Mouse (Mus musculus) liver, embryonic 16.5 days (tissue): ENCODE measurements around the gene Gm10024. TPM values are rescaled to one million over a fixed set of nuclear protein-coding genes. Genes with fewer than 3 reads are reported as not detected.
"Not testable (repeated sequence)": the region's sequence is repeated elsewhere in the genome, so short reads cannot be mapped to it uniquely, and the experiment has no call there.

ENCODE experiments used
- ATAC-seq: fragments of 200-750 bp; cut with Nextera tagmentation; 2 replicates; pipeline ENCODE4 v1.8.0; 2017; ENCODE audit warnings: low read depth, mild to moderate bottlenecking, moderate number of reproducible peaks, moderate library complexity
- H3K27ac ChIP-seq: fragments of 300-500 bp; sonication (generic); 2 replicates; pipeline ENCODE4 v1.5.1; 2014; ENCODE audit warnings: mild to moderate bottlenecking, low read length
- H3K27me3 ChIP-seq: fragments of 300-500 bp; sonication (generic); 2 replicates; pipeline ENCODE4 v1.6.1; 2014; ENCODE audit warnings: low read depth, low read length, mixed read lengths; ENCODE audit not compliant: control insufficient read depth, insufficient read depth
- H3K36me3 ChIP-seq: fragments of 300-500 bp; sonication (generic); 2 replicates; pipeline ENCODE4 v1.6.1; 2014; ENCODE audit warnings: mild to moderate bottlenecking; ENCODE audit not compliant: control insufficient read depth, insufficient read depth
- H3K4me1 ChIP-seq: fragments of 300-500 bp; sonication (generic); 2 replicates; pipeline ENCODE4 v1.6.1; 2014; ENCODE audit warnings: low read depth, low read length, mixed read lengths; ENCODE audit not compliant: control insufficient read depth
- H3K4me2 ChIP-seq: fragments of 300-500 bp; sonication (generic); 2 replicates; pipeline ENCODE4 v1.6.1; 2014; ENCODE audit warnings: low read depth, low read length, mixed read lengths
- H3K4me3 ChIP-seq: fragments of 300-500 bp; sonication (generic); 2 replicates; pipeline ENCODE4 v1.5.1; 2014; ENCODE audit warnings: low read depth, mild to moderate bottlenecking, low read length
- H3K9ac ChIP-seq: fragments of 300-500 bp; sonication (generic); 2 replicates; pipeline ENCODE4 v1.6.1; 2014; ENCODE audit warnings: low read depth, low read length
- H3K9me3 ChIP-seq: fragments of 300-500 bp; sonication (generic); replicated peaks from 2 replicates; pipeline ENCODE4 v1.6.1; 2016; ENCODE audit warnings: low read length; ENCODE audit not compliant: control insufficient read depth
- WGBS: fragments of 180-500 bp; shearing (Covaris S2); extraction: QIAGEN DNeasy Blood & Tissue Kit; methylation state at CpG from one replicate; pipeline ENCODE4 v1.1.7; 2014; ENCODE audit not compliant: insufficient replicate concordance; 5-methylcytosine and 5-hydroxymethylcytosine counted together
- polyA plus RNA-seq: library from polyadenylated mRNA; unstranded; fragments of >200 nt; fragmentation: Nextera tagmentation; extraction: Ambion mirVana; gene quantifications from 2 replicates; pipeline ENCODE4 v1.2.1, GENCODE M21; 2015

The Gm10024 gene
- polyA plus RNA-seq, 1 experiment from 2014 or later: not detected

DNA sequence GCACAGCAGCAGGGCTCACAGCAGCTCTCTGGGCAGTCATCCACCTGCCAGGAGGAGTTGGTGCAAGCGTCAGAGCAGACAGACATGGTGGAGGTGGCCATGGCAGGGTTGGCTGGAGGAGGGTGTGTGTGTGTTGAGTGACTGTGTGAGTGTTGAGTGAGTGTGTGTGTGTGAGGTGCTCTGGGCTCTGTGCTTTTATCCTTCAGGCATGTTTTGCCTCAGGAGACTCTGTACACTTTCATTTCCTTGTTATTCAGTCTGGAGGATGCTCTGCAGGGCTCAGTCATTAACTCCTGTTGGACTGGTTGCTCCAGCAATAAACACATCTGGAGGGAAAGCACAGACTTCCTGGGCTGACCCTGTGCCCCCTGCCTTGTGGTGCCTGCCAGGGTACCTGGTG is 40.0 kb downstream of the Gm10024 start, which contains the start of gene Gm9736:
TSS of gene Gm9736 (minus strand) at position 101 of the 400 bp plus-strand sequence.
- not testable (repeated sequence) for H3K4me1 ChIP-seq, ATAC-seq, H3K9ac ChIP-seq, H3K36me3 ChIP-seq, H3K4me2 ChIP-seq, H3K27ac ChIP-seq, H3K27me3 ChIP-seq, H3K9me3 ChIP-seq, H3K4me3 ChIP-seq
- WGBS: 44% methylated on average over 1 of the region's 1 CpGs

DNA sequence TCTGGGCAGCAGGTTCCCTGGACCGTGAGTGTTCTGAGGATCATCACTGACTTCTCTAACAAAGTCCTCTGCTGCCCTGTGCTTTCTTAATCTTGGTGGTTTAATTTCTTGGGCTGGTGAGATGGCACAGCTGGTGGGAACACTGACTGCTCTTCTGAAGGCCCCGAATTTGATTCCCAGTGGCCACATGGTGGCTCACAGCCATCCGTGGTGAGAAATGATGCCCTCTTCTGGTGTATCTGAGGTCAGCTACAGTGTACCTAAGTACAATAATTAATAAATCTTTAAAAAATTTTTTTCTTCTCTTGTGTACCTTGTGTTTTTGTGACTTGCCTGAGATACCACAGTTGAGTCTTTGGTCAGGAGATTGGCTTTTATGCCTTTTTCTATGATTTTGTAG is 41.1 kb downstream of the Gm10024 start:
- H3K9ac ChIP-seq, H3K27me3 ChIP-seq, H3K4me2 ChIP-seq, H3K4me3 ChIP-seq, H3K27ac ChIP-seq, H3K4me1 ChIP-seq, ATAC-seq, H3K36me3 ChIP-seq, H3K9me3 ChIP-seq: not testable (repeated sequence)
- WGBS: 41% methylated on average over 3 of the region's 3 CpGs

DNA sequence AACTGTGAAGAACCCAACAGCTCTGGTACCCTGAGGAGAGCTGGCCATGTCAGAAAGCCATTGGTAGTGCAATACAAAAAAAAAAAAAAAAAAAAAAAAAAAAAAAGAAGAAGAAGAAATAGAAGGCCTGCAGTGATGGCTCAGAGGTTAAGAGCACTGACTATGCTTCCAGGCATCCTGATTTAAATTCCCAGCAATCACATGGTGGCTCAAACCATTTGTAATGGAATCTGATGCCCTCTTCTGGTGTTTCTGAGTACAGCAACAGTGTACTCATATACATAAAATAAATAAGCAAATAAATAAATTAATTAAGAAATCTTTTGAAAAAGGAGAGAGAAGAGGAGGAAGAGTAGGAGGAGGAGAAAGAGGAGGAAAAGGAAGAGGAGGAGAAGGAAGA is 42.2 kb downstream of the Gm10024 start:
- no peak overlapping the region for H3K9ac ChIP-seq
- no peak overlapping the region for H3K4me3 ChIP-seq
- no peaks in the 10 kb centered on the region for H3K36me3 ChIP-seq
- no peaks in the 10 kb centered on the region for H3K27me3 ChIP-seq
- no peak overlapping the region for H3K27ac ChIP-seq
- H3K4me1 ChIP-seq: no peaks in the 10 kb centered on the region
- no peak overlapping the region for H3K4me2 ChIP-seq
- no peak for ATAC-seq
- no peaks in the 10 kb centered on the region for H3K9me3 ChIP-seq

DNA sequence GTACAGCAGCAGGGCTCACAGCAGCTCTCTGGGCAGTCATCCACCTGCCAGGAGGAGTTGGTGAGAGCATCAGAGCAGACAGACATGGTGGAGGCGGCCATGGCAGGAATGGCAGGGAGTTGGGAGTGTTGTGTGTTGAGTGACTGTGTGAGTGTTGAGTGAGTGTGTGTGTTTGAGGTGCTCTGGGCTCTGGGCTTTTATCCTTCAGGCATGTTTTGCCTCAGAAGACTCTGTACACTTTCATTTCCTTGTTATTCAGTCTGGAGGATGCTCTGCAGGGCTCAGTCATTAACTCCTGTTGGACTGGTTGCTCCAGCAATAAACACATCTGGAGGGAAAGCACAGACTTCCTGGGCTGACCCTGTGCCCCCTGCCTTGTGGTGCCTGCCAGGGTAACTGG is 48.3 kb downstream of the Gm10024 start, which contains the start of gene Gm3233:
TSS of gene Gm3233 (minus strand) at position 101 of the 400 bp plus-strand sequence.
- not testable (repeated sequence) for H3K4me2 ChIP-seq, H3K4me3 ChIP-seq, H3K9ac ChIP-seq, H3K27ac ChIP-seq, ATAC-seq, H3K9me3 ChIP-seq, H3K4me1 ChIP-seq, H3K36me3 ChIP-seq, H3K27me3 ChIP-seq
- no CpG with 5 or more reads among the region's 1 CpGs for WGBS

Other genes with a start within 250 kb of the Gm10024 start
- gene Fam207a, start 195.7 kb upstream of the Gm10024 start, polyA plus RNA-seq: 12.1 and 13.8 TPM in 2 replicates
- gene Itgb2, start 181.2 kb upstream of the Gm10024 start, polyA plus RNA-seq: 18.2 and 20.6 TPM in 2 replicates
- 87.3 and 94.5 TPM in 2 replicates for gene Pttg1ip, start 129.7 kb upstream of the Gm10024 start, polyA plus RNA-seq
- gene Sumo3, start 105.4 kb upstream of the Gm10024 start, polyA plus RNA-seq: 82.3 and 92.2 TPM in 2 replicates
- gene Gm49325, start 105.3 kb upstream of the Gm10024 start, polyA plus RNA-seq: 0.61 TPM in 1 of 2 replicates, not detected in the other
- gene Ube2g2, start 89.2 kb upstream of the Gm10024 start, polyA plus RNA-seq: 43.7 and 46.3 TPM in 2 replicates
- gene Tspear, start 24.9 kb upstream of the Gm10024 start, polyA plus RNA-seq: 0.05 TPM in 1 of 2 replicates, not detected in the other
- not detected in 2 replicates for gene Gm19402, start 20.7 kb upstream of the Gm10024 start, polyA plus RNA-seq
- not detected in 2 replicates for gene Gm9508, start 14.2 kb upstream of the Gm10024 start, polyA plus RNA-seq
- gene Gm10272, start 4.8 kb upstream of the Gm10024 start, polyA plus RNA-seq: not detected in 2 replicates
- not detected in 2 replicates for gene Gm10142, start 4.3 kb downstream of the Gm10024 start, polyA plus RNA-seq
- gene Krtap12-1, start 9.1 kb downstream of the Gm10024 start, polyA plus RNA-seq: not detected in 2 replicates
- gene Gm10100, start 15.0 kb downstream of the Gm10024 start, polyA plus RNA-seq: not detected in 2 replicates
- gene Gm18596, start 31.2 kb downstream of the Gm10024 start, polyA plus RNA-seq: not detected in 2 replicates
- not detected in 2 replicates for gene Gm9736, start 39.9 kb downstream of the Gm10024 start, polyA plus RNA-seq
- gene Gm3233, start 48.2 kb downstream of the Gm10024 start, polyA plus RNA-seq: not detected in 2 replicates
- not detected in 2 replicates for gene Gm3238, start 59.9 kb downstream of the Gm10024 start, polyA plus RNA-seq
- not detected in 2 replicates for gene Gm7138, start 65.5 kb downstream of the Gm10024 start, polyA plus RNA-seq
- gene Gm3250, start 71.1 kb downstream of the Gm10024 start, polyA plus RNA-seq: not detected in 2 replicates
- not detected in 2 replicates for gene Gm7137, start 76.7 kb downstream of the Gm10024 start, polyA plus RNA-seq
- gene Gm9639, start 83.6 kb downstream of the Gm10024 start, polyA plus RNA-seq: not detected in 2 replicates
- not detected in 2 replicates for gene Gm19668, start 87.7 kb downstream of the Gm10024 start, polyA plus RNA-seq
- not detected in 2 replicates for gene Gm9507, start 100.4 kb downstream of the Gm10024 start, polyA plus RNA-seq
- not detected in 2 replicates for gene Gm2696, start 103.2 kb downstream of the Gm10024 start, polyA plus RNA-seq
- gene Krtap10-4, start 115.6 kb downstream of the Gm10024 start, polyA plus RNA-seq: not detected in 2 replicates
- not detected in 2 replicates for gene Krtap10-10, start 124.5 kb downstream of the Gm10024 start, polyA plus RNA-seq
- gene Gm36176, start 135.3 kb downstream of the Gm10024 start, polyA plus RNA-seq: not detected in 2 replicates
- gene Gm10318, start 141.4 kb downstream of the Gm10024 start, polyA plus RNA-seq: not detected in 2 replicates
- gene Gm3285, start 150.5 kb downstream of the Gm10024 start, polyA plus RNA-seq: not detected in 2 replicates
- gene Lrrc3, start 191.1 kb downstream of the Gm10024 start, polyA plus RNA-seq: 16.5 and 18.6 TPM in 2 replicates